11 mouse cellular contexts compared by ENCODE assay signal in the genomic region with DNA sequence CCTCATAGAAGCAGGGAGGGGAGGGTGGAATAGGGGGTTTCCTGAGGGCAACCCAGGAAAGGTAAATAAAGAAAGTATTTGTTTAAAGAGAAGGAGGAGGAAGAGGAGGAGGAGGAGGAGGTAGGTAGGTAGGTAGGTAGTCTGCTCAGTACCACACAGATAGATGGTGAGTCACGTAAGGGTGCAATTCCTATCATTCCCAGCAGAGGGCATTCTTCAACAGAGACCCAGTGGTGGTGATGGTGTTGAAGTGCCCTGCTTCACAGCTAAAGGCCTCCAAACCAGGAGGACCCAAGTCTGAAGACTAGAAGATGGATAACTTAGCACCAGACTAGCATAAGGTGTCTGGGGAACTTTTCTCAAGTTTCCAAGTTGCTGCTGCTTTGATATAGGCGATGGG. TPM values are rescaled to one million over a fixed set of nuclear protein-coding genes. Genes with fewer than 3 reads are reported as not detected.
DNase-seq lines count a peak whose midpoint lies in the region; ATAC-seq and TF ChIP-seq lines count a peak whose summit lies in the region.
"Had no signal": no experiment of that assay in that cellular context is flagged by ENCODE, and none has a peak within 500 bp of the region (broad histone marks: within the 10 kb centered on the region; RNA-seq: fewer than 3 reads in every experiment).

No protein-coding gene starts in this region.

- ATAC-seq in forebrain, postnatal 0 days: no peak
- ATAC-seq in forebrain, embryonic 11.5 days (replicated peaks; ENCODE audit: low FRiP score): no peak

- no peak for DNase-seq in forebrain, postnatal 0 days
- no peak for DNase-seq in forebrain, embryonic 11.5 days (ENCODE audit: low spot score)
- peak; percentile 45 for DNase-seq in thymus, adult 2 months
- DNase-seq in thymus, adult 18-20 months: no peak
- peak; percentile 28 for DNase-seq in lung, postnatal 36 days
- no peak for DNase-seq in layer of hippocampus, adult 9-10 months (ENCODE audit: low spot score)
- no peak for DNase-seq in cerebellum, postnatal 4 days (ENCODE audit: low spot score in 2 of 2)
- no peak for DNase-seq in adrenal gland, postnatal 36 days
- DNase-seq: gastrocnemius, postnatal 36 days; kidney, adult 8-10 months had no signal

- no peak for TF ChIP-seq POLR2A in thymus, adult 2 months (IDR thresholded peaks at IDR 0.05; ENCODE audit: control insufficient read depth, extremely low read depth, insufficient read depth, low read length, poor library complexity)

- H3K9ac ChIP-seq in forebrain, postnatal 0 days: no peak overlapping the region
- no peak overlapping the region for H3K9ac ChIP-seq in forebrain, embryonic 11.5 days (ENCODE audit: low read length)

- H3K27ac ChIP-seq in forebrain, postnatal 0 days (ENCODE audit: low read depth, low read length): no peak overlapping the region
- H3K27ac ChIP-seq in forebrain, embryonic 11.5 days (ENCODE audit: low read depth, low read length): no peak overlapping the region
- no peak overlapping the region for H3K27ac ChIP-seq in thymus, adult 2 months (ENCODE audit: control insufficient read depth, insufficient read depth, low read length)

- no peaks in the 10 kb centered on the region for H3K36me3 ChIP-seq in forebrain, postnatal 0 days (ENCODE audit: insufficient read depth)
- H3K36me3 ChIP-seq in forebrain, embryonic 11.5 days (ENCODE audit: control insufficient read depth, insufficient read depth, low read length): no peaks in the 10 kb centered on the region
- no peaks in the 10 kb centered on the region for H3K36me3 ChIP-seq in thymus, adult 2 months (ENCODE audit: control insufficient read depth, insufficient read depth, low read length)
- H3K36me3 ChIP-seq: G1E had no signal

- H3K27me3 ChIP-seq in forebrain, postnatal 0 days (ENCODE audit: insufficient read depth, low read length): no peaks in the 10 kb centered on the region
- H3K27me3 ChIP-seq in forebrain, embryonic 11.5 days (ENCODE audit: control insufficient read depth, insufficient read depth, low read length): no peaks in the 10 kb centered on the region
- H3K27me3 ChIP-seq in thymus, adult 2 months (ENCODE audit: control insufficient read depth, insufficient read depth, low read length): no peaks in the 10 kb centered on the region

- 100% methylated on average over 2 of the region's 2 CpGs for WGBS in forebrain, postnatal 0 days
- WGBS in forebrain, embryonic 11.5 days: 94% methylated on average over 2 of the region's 2 CpGs
- 96% methylated on average over 2 of the region's 2 CpGs for WGBS in thymus, adult 2 months

- no peaks in the 10 kb centered on the region for H3K9me3 ChIP-seq in forebrain, postnatal 0 days (ENCODE audit: low read length)
- no peaks in the 10 kb centered on the region for H3K9me3 ChIP-seq in forebrain, embryonic 11.5 days (ENCODE audit: control insufficient read depth, low read length)

- TF ChIP-seq CTCF in forebrain, postnatal 0 days (IDR thresholded peaks at IDR 0.05; ENCODE audit: low read depth): peak; percentile 38; the same call in 1 of the 2 replicates
- no peak for TF ChIP-seq CTCF in thymus, adult 2 months (IDR thresholded peaks at IDR 0.05; ENCODE audit: borderline replicate concordance, control insufficient read depth, extremely low read depth, insufficient read depth, low read length, poor library complexity)

- H3K4me1 ChIP-seq in forebrain, postnatal 0 days (ENCODE audit: insufficient read depth): no peaks in the 10 kb centered on the region
- H3K4me1 ChIP-seq in forebrain, embryonic 11.5 days (replicated peaks; ENCODE audit: control insufficient read depth, insufficient read depth, low read length): no peaks in the 10 kb centered on the region
- H3K4me1 ChIP-seq in thymus, adult 2 months (replicated peaks; ENCODE audit: control insufficient read depth, insufficient read depth, low read length): no peaks in the 10 kb centered on the region

- H3K4me3 ChIP-seq in forebrain, postnatal 0 days (ENCODE audit: low read depth, low read length): no peak overlapping the region
- no peak overlapping the region for H3K4me3 ChIP-seq in forebrain, embryonic 11.5 days (ENCODE audit: low read depth, low read length)
- H3K4me3 ChIP-seq in thymus, adult 2 months (ENCODE audit: control insufficient read depth, insufficient read depth, low read length): no peak overlapping the region

- no peak overlapping the region for H3K4me2 ChIP-seq in forebrain, postnatal 0 days (ENCODE audit: low read depth)
- no peak overlapping the region for H3K4me2 ChIP-seq in forebrain, embryonic 11.5 days (ENCODE audit: low read depth, low read length, severe bottlenecking)

RNA-seq across cellular contexts. Expression of a gene that starts 2.8 kb away (rescaled TPM):
- total RNA-seq in forebrain, postnatal 0 days (2014; rRNA removed): 0.46 TPM in 1 of 2 replicates, not detected in the other
- 0.10 and 0.20 TPM in 2 replicates for polyA plus RNA-seq in forebrain, postnatal 0 days (2015; fragmentation: Nextera tagmentation; extraction: Ambion mirVana)
- polyA plus RNA-seq in forebrain, embryonic 11.5 days (2014; fragmentation: Nextera tagmentation; extraction: Ambion mirVana): not detected in 2 replicates
- polyA plus RNA-seq in thymus, adult 2 months (2012; rRNA removed): 30.6 and 32.0 TPM in 2 replicates
- total RNA-seq in adrenal gland, postnatal 36 days (2021): 1 to 10 TPM in 1 of 2 experiments, under 1 TPM in 1; 0.49 to 1.4 TPM
- polyA plus RNA-seq: G1E had no signal

RNA-seq across cellular contexts. Expression of a gene that starts 42.8 kb away (rescaled TPM):
- 0.05 TPM in 1 of 2 replicates, not detected in the other for total RNA-seq in forebrain, postnatal 0 days (2014; rRNA removed)
- polyA plus RNA-seq in forebrain, postnatal 0 days (2015; fragmentation: Nextera tagmentation; extraction: Ambion mirVana): not detected in 2 replicates
- not detected in 2 replicates for polyA plus RNA-seq in forebrain, embryonic 11.5 days (2014; fragmentation: Nextera tagmentation; extraction: Ambion mirVana)
- polyA plus RNA-seq in thymus, adult 2 months (2012; rRNA removed): 4.5 and 6.0 TPM in 2 replicates
- 1 to 10 TPM in 1 of 2 experiments, under 1 TPM in 1; 0.43 to 1.1 TPM for total RNA-seq in adrenal gland, postnatal 36 days (2021)
- polyA plus RNA-seq: G1E had no signal

RNA-seq across cellular contexts. Expression of a gene that starts 51.0 kb away (rescaled TPM):
- total RNA-seq in forebrain, postnatal 0 days (2014; rRNA removed): not detected in 2 replicates
- polyA plus RNA-seq in forebrain, postnatal 0 days (2015; fragmentation: Nextera tagmentation; extraction: Ambion mirVana): not detected in 2 replicates
- not detected in 2 replicates for polyA plus RNA-seq in forebrain, embryonic 11.5 days (2014; fragmentation: Nextera tagmentation; extraction: Ambion mirVana)
- polyA plus RNA-seq in thymus, adult 2 months (2012; rRNA removed): 1.8 and 1.9 TPM in 2 replicates
- under 1 TPM; 0.40 to 0.63 TPM for total RNA-seq in adrenal gland, postnatal 36 days (2021)
- total RNA-seq: gastrocnemius, postnatal 36 days had no signal
- polyA plus RNA-seq: G1E had no signal

Comparison
In these comparisons a context has a peak if more than half of its experiments do, and no peak if none do; other contexts are left out.
1. DNase-seq: peak in thymus, adult 2 months (single experiment) and lung, postnatal 36 days (single experiment); none in forebrain, postnatal 0 days (single experiment), forebrain, embryonic 11.5 days (single experiment), thymus, adult 18-20 months (0 of 2), layer of hippocampus, adult 9-10 months (single experiment), cerebellum, postnatal 4 days (0 of 2) and adrenal gland, postnatal 36 days (0 of 2).
2. RNA of a gene that starts 2.8 kb away (polyA plus RNA-seq): 30.6 to 32.0 TPM in thymus, adult 2 months; 0.10 to 0.20 TPM in forebrain, postnatal 0 days and not detected in forebrain, embryonic 11.5 days; every median in the first group is over 10 times any median in the second.